Mouse (Mus musculus): Measurements from ENCODE around the gene Gm10974.

Gene Gm10974

DNA sequence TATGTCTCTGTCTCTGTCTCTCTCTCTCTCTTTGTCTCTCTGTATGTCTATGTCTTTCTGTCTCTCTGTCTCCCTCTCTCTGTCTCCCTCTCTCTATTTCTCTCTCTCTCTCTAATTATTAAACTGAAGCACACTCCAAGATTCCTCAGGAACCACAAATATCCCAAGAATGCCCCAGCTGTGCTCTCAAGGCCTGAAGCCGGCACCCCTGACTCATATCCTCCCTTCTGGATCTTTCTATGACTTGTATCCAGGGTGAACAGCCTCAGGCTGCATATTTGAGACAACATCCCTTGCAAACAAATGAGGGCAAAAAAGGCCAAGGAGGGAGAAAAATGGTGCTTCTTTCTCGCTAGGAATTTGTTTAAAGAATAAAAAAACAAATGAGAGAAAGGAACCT, at the start of gene Gm10974:
Gene Gm10974, plus strand, starts transcription at position 2 of the 400 bp plus-strand sequence.
- DNase-seq (ENCODE audit: low spot score): peak; percentile 27

DNA sequence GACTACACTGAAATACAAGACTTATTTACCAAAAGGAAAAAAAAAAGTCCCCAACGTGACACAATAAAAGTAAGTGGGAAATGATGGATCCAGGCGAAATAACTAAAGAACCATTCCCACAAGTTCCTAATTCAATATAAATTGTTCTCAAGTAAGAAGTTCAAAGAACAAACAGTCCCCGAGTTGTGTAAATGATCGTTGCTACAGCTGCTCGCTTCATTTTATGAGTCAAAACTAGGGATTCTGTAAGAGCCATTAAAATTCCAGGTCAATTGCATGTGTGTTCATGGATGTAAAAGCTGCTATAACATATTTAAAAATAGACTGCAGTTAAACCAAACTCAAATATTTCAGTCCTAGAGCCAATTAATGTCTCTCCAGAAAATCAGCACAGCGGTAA, 47.6 kb upstream of the Gm10974 start:
- no peak for DNase-seq (ENCODE audit: low spot score)

DNA sequence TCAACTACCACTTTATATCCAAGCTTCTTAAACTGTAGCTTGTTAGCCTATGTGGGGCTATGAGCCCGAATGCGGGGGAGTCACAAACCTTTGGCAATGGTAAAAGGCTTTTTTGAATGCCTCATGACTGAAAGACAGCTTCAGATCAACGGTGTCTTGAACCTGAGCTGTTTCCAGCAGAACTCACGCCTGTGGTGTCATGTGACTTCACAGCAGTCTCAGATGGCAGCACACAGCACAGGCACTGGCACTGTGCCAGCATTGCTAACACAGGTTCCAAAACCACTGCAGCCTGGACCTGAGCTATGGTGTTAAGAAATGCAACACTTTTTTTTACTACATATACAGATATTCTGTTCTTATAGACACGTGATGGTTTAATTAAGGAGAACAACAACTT, 44.7 kb upstream of the Gm10974 start:
- DNase-seq (ENCODE audit: low spot score): no peak

DNA sequence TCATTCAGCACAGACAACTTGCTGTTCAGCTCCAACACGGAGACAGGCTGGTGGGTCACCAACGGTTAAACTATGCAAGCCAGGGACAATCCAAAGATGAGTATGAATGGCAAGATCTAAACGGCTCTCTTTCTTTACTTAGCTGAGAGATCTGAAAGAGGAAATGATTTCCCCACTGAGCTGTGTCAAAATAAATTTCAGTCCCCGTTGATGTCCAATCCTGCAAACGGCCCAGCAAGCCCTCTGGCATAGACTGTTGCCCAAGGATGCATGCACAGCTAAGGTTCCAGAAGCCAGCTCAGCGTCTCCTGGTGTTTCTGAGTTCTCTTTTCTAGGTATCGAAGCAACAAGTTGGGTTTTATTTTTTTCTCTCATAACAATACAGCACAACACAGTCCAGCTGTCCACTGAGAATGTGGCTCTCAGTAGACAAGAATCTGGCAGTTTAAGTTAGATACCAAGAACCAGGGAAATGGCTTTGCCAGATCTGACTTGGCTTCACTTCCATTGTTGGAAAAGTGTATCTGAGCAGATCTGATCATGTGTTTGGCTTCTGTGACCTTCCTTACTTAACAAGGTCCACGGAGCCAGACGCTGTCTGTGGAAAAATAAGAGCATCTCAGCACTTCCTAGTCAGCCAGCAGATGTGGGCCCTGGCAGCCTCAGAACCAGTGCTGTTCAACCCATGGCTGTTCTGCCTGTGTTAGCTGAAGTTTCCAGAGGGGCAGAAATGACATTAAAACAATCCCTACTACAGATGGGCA, 42.3 kb upstream of the Gm10974 start:
- no peak for DNase-seq (ENCODE audit: low spot score)

DNA sequence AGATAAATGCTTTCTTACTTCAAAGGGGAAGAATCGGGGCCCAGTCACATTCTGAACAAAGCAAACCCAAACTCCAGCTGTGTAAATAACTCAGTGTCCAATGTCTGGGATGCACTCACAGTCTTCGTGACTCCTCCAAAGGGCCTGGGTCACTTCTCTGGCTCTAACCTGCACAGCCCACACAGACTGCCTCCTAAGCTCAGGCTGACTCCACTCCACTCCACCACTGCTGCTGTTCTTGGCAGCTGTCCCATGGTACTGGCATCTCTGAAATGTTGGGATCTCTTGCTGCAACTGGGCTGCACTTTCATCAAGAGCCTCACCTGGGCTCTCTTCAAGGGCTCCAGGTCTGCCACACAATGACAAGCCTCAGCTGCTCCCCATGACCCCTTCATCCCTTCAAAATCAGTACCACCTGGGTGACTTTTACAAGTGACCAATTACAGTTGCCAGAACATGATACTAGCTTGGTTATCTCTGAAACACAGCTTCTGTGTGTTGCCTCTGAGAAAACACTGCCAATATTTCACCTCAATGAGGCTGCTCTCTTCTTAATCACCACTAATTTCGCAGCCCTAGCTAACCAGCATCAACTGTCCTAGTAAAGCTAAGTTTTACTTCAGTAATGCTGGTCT, 40.2 kb upstream of the Gm10974 start:
- DNase-seq (ENCODE audit: low spot score): no peak

DNA sequence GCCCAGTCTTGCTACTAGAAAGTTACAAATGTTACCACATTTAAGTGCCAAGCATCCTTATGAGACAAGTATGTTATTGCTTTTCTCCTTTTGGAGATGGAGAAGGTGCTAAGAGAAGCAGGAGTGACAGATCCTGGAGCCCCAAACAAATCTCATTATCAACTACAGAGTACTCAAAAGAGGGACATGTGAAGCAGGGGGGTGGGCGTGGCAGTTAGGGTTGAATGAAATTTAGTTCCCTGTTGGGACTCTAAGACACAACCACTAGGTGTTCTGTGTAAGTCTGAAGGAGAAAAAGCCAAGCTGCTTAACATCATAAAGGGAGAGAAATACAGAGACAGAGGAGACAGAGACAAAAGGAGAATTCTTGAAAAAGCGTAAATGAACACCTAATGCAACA, 38.2 kb upstream of the Gm10974 start:
- DNase-seq (ENCODE audit: low spot score): no peak

DNA sequence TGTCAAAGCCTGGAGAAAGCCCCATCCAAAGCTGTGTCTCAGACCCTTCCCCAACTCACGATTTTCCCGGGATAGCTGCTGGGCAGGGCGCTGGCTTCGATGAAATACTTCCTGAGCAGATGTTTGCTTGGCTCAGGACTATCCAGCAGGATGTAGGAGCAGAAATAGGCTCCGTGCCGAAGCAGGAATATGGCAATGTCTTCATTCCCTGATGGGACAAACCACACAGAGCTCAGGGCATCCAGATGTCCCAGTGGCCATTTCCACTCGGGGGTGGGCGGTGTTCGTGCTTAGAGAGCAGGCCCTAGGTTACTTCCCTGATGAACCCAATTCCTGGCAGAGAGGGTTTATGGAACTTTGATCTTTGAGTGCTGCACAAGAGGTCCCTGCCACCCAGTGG, 35.1 kb upstream of the Gm10974 start:
- no peak for DNase-seq (ENCODE audit: low spot score)

DNA sequence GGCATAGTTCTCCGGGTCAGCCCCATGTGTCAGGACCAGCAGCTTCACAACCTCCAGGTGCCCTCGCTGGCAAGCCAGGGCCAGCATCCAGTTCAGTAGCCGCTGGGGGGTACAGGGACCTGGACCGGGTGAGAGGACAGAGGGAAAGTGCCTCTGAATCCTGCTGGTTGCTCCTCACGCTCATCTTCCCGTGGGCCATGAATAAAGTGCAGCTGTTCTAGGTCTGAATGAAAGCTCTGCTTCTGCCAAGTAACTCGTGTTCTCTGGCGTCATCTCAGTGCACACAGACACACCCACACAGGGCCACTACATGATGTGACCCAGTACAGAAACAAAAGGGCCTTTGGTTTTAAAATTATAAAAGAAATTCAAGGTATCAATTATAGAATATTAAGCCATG, 33.4 kb upstream of the Gm10974 start:
- no peak for DNase-seq (ENCODE audit: low spot score)

DNA sequence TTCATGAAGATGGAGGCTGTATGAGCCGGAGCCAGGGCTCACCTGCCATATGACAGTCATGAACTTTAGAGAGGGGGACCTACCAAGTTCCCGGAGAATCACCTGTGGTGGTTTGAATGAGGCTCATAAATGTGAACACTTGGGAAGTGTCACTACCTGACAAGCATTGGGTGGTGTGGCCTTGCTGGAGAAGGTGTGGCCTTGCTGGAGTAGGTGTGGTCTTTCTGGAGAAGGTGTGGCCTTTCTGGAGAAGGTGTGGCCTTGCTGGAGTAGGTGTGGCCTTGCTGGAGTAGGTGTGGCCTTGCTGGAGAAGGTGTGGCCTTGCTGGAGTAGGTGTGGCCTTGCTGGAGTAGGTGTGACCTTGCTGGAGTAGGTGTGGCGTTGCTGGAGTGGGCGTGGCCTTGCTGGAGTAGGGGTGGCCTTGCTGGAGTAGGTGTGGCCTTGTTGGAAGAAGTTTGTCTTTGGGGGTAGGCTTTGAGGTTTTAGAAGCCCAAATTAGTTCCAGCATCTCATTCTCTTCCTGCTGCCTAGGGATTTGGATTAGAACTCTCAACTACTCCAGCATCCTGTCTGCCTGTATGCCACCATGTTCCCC, 31.7 kb upstream of the Gm10974 start:
- no peak for DNase-seq (ENCODE audit: low spot score)

DNA sequence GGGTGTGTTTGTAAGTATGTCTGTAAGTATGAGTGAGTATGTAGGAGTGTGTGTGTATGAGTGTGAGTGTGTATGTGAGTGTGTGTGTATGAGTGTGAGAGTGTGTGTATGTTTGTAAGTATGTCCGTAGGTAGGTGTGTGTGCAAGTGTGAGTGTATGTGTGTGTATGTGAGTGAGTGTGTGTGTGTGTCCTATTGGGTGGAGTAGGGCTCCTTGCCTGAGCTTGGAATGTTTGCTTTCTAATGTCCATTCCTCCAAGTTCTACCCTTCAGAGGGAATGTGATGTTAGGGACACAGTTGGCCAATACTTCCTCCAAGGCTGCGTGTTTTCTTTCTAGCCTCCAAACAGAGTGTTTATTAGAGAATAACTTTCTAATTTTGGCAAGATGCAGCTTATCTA, 28.8 kb upstream of the Gm10974 start:
- no peak for DNase-seq (ENCODE audit: low spot score)

DNA sequence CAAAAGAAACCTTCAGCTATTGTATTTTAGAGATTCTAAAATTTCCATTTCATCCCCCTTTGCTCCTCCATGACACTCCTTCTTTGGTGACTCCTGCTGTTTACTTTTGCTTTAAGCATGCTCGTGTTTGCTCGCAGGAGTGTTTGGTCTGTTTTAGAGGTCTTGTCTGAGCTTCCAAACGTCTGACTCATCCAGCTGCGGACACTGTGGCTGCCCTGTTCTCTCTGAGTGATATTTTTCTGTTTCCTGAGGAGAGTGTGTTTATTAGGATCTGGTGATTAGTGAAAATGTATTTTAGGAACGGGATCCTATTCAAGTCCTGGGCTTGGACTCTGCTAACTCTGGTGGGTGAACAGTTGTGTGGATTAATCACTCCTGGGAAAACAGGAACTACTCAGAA, 26.1 kb upstream of the Gm10974 start:
- peak; percentile 39 for DNase-seq (ENCODE audit: low spot score)

DNA sequence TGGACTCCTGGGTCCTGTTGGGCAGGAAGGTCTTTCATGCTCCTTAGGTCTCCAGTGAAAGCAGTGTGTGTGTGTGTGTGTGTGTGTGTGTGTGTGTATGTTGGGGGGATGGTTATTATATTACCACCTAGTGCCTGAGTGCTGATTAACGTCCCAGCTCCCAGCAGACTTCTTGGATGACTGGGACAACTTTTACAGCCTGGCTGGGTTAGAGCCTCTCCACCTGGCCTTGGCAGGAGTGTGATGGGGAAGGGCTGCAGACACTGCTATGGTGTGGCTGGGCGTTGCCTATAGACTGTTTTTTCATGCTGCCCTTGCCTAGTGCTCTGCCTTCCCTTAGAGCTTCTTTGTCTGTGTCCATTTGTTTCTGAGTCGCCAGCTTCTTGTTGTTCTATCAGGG, 25.7 kb upstream of the Gm10974 start:
- DNase-seq (ENCODE audit: low spot score): no peak

DNA sequence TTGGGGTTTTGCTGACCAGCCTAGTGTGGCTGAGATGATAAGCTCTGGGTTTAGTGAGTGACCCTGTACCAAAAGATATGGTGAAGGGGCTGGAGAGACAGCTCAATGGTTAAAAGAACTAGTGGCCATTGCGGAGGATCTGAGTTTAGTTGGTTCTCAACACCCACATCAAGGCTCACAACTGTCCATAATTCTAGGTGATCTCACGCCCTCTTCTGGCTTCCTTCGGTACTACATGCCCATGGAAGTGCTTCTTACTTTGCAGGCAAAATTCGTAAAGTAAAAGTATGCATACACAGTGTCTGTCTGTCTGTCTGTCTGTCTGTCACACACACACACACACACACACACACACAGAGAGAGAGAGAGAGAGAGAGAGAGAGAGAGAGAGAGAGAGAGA, 23.4 kb upstream of the Gm10974 start:
- DNase-seq (ENCODE audit: low spot score): no peak

DNA sequence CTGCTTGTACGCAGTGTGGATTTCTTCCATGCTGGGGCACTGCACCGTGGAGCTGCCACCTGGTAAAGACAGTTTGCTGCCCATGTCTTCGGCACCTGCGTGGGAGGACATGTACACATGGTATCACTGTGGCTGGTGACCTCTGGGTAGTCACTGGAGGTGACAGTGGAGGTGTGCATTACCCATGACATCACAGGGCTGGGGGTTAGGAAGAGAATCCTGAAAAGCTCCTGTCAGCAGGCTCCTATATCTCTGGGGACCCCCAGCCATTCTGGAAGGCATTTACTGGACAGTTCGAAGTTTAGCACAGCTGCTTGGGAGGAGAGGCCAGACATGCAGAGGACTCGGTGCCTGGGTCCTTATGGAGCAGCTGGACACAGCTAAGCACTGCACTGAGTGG, 22.9 kb upstream of the Gm10974 start:
- DNase-seq (ENCODE audit: low spot score): no peak

DNA sequence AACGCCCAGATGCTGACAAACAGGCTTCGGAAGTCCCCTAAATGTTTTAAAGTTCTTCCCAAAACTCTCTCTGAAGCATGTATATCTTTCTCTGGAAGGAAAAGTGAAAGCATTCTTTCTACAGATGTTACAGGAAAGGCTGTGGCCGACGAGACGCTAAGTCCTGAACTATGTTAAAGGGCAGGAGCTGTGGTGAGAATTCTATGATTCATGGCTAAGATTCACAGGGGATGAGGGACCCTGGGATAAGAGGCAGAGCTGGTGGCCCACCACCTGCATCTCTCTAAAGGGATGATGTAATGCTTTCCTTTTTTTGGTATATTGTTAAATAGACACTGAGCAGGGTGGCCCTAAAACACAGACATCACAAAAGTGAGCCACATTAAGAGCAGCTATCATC, 22.4 kb upstream of the Gm10974 start:
- no peak for DNase-seq (ENCODE audit: low spot score)

DNA sequence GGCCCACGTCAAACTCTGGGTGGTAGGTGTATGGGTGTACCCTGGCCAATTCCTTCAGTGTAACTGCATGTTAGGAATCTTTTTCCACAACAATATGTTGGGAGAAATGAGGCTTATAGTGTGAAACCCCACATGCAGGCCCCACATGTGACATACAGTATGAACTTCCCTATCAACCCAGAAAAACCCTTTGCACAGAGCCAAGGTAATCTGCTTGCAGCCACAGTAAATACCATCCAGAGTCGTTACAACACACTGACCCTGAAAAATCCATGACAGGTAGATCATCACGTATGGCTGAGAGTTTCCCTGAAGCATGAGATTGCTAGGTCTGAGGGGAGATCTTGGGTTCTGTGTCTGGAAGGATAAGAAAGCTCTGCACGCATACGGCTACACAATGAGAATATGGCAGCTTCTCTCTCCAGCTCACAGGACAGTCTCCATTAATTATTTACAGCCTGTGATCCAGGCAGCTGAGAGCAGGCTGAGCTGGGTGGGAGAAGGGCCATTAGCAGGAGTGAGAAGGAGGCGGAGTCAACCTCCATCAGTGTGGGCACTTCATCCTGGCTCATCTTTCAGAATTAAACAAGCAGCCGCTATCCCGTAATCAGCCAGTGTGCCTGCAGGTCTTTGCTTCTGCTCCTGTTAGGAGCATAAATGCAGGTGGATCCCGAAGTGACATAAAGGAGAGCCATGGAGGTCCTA, 18.6 kb upstream of the Gm10974 start:
- peak; percentile 34 for DNase-seq (ENCODE audit: low spot score)

DNA sequence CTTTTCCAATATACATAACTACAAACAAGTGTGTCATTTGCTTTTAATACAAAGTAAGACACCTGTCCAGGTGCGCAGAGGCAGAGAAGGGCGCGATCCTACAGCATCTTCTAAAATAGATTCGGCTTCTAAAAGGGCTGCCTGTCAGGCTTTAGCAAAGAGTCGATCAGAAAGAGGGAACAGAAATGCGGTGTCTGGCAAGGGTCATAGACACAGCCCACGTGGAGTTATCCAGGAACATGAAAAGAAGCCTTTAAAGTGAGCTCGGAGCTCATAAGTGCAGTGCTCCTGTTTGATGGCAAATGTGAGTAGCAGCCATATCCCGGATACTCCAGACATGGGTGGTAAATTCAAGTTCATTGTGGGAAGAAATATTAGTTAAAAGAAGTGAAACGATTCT, 17.1 kb upstream of the Gm10974 start:
- no peak for DNase-seq (ENCODE audit: low spot score)

DNA sequence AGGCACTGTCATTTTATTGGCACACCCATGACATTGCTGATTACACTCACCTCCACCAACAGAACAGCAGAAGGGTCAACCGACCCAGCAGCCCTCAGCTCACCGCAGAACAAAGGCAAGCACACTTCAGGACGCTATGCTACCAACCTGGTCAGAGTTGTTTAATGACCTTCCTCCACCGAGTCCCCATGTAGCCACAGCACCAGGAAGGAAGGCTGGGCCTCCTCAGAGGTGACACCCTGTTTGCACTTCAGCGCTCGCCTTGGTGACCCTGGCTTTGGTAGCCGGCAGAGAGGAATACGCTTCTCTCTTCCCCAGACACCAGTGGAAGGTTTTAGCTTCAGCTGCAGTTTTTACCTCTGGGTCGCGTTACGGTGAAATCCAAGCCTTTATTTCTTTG, 16.0 kb upstream of the Gm10974 start:
- no peak for DNase-seq (ENCODE audit: low spot score)

DNA sequence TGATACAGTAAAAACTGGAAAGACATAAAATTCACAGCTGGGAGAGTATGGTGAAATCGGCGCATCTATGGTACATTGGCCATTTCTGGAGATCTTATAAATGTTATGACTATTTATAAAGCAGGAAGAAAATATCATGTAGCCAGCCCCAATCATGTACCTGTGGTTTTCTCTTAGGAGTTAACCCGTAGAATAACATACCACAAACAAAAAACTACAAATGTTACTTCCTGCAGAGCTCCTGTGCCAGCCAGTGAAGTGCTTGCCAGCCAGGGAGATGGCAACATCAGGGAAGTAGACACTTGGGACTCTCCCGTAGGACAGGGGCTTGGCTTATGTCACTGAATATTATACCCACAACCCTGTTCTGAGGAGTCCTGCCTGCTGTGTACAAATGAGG, 14.6 kb upstream of the Gm10974 start:
- no peak for DNase-seq (ENCODE audit: low spot score)

DNA sequence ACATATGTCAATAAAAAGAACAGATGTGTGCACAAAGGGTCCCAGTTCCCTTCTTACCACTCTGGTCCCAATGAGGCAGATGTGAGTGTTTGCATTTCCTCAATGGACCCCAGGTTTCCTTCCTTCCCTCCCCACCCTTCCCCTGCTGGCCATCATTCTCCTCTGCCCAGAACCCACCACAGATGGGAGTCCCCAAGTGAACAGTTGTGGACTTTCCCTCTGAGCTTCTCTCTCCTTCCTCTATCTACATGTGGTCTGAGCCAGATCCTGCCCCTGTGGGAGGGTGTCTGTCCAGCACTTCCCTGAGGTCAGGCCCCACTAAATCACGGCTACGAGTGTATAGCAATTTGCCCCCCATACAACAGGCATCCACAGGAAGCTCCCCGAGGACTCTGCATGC, 10.8 kb upstream of the Gm10974 start:
- no peak for DNase-seq (ENCODE audit: low spot score)

DNA sequence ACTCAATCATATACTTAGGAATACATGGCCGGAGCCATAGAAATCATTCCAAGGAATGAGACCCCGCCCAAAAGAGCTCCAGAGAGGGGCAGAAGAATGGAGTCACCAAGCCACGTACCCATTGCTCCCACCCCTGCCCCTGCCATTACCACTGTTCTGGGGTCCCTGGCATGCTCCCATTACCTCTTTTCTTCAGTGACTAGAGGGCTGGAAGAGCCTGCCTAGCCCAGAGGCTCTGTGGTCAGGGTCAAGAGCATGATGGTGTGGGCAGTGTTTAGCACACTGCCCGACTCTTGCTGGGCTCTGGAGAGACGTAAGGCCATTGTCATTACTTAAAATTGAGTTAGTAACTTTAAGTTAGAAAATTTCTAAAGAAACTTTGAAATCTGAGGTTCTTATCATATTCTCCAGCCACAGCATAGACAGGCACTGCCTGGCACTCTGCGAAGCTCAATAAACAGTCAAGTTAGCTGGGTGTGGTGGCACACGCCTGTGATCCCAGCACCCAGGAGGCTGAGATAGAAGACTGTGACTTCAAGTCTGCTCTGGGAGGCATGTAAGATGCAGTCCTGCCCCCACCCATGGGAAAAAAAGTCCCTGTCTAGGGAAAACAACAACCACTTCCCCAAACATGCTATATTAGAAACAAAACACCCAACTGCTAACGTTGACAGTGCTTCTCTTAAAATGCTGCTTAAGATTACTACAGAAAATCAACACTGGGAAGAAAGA, 9.7 kb upstream of the Gm10974 start:
- DNase-seq (ENCODE audit: low spot score): no peak

DNA sequence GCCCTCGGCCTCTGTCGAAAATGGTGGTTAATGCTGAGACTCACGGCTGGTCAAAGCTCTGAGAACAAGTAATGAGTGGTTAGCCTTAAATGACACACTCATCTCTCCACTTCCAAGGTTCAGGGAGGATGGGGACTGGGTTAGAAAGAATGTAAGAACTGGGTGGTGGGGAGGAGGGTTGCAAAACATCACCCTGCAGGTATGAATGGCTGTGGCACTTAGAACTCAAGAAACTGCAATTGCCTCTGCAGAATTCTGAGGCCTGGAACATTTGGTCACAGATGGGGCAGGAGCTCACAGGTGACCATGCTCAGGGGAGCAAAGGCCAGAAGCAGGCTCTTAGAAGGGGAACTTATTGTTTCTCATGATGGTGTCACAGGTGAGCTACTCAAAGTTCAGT, 7.2 kb upstream of the Gm10974 start:
- DNase-seq (ENCODE audit: low spot score): no peak

Data from yolk sac, embryonic 10.5 days (tissue).